Comparison of ENCODE assay signal across 8 mouse cellular contexts in the genomic region with DNA sequence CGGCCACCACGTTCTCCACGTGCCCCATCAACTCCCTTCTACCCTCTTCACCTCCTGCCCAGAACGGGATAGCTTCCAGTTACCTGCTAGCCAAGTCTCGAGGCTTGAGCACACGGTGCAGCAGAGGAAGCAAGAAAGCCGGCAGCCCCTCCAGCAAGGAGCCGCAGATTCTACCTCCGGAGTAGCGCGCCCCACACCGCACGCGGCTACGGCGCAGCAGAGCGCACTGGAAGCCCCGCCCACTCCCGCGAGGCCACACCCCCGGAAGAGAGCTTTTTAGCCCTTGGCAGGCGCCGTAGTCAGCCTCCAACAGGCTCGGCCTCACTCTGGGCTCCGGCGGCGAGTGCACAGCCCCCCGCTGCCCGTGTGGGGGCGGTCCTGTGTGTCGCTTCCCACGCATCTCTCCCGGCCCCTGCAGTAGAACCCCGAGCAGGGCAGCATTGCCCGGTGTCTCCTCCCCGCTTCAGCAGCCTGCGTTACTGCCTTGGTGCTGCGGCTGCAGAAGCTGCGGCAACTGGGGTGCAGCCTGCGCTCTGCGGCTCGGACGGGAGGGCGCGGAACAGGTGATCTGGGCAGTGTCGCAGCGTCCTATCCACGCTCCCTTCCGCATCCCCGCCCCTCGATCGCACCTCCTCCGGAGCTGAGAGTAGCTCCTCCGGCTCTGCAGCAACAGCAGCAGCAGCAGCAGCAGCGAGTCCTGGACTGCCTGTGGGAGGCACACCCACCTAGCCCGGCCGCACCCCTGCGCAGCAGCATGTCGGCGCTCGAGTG. TPM values are rescaled to one million over a fixed set of nuclear protein-coding genes. Genes with fewer than 3 reads are reported as not detected.
A peak's percentile ranks its signal among the peaks of the same experiment; 100 is the strongest.
DNase-seq lines count a peak whose midpoint lies in the region; ATAC-seq and TF ChIP-seq lines count a peak whose summit lies in the region.

A gene (minus strand): TSS at position 239 of the 771 bp plus-strand sequence.
A gene (plus strand): TSS at position 567 of the 771 bp plus-strand sequence.

- H3K27me3 ChIP-seq in E14TG2a.4 (ENCODE audit: insufficient read depth, low read length), result no peaks in the 10 kb centered on the region
- H3K27me3 ChIP-seq in forebrain, embryonic 12.5 days, result peaks cover 5% of the 10 kb centered on the region; the same call in 1 of the 2 replicates
- H3K27me3 ChIP-seq in heart, postnatal 0 days (ENCODE audit: control insufficient read depth, insufficient read depth, low read length), result no peaks in the 10 kb centered on the region
- H3K27me3 ChIP-seq in liver, embryonic 16.5 days (ENCODE audit: control insufficient read depth, insufficient read depth, low read depth, low read length), result no peaks in the 10 kb centered on the region
- H3K27me3 ChIP-seq in neural tube, embryonic 13.5 days, result no peaks in the 10 kb centered on the region
- H3K27me3 ChIP-seq in testis, adult 2 months (ENCODE audit: control insufficient read depth, insufficient read depth, low read length), result no peaks in the 10 kb centered on the region

- peaks cover 62% of the 10 kb centered on the region for H3K4me1 ChIP-seq in E14TG2a.4 (replicated peaks; ENCODE audit: low read depth, low read length)
- peaks cover 29% of the 10 kb centered on the region for H3K4me1 ChIP-seq in forebrain, embryonic 12.5 days
- peaks cover 13% of the 10 kb centered on the region for H3K4me1 ChIP-seq in heart, postnatal 0 days (ENCODE audit: control insufficient read depth, insufficient read depth)
- H3K4me1 ChIP-seq in liver, embryonic 16.5 days (ENCODE audit: control insufficient read depth, low read depth, low read length), result peaks cover 29% of the 10 kb centered on the region
- peaks cover 22% of the 10 kb centered on the region for H3K4me1 ChIP-seq in neural tube, embryonic 13.5 days (replicated peaks)
- peaks cover 13% of the 10 kb centered on the region for H3K4me1 ChIP-seq in testis, adult 2 months (ENCODE audit: control insufficient read depth, insufficient read depth, low read length)

- peak within 1 kb of the TSS; percentile 85 for H3K27ac ChIP-seq in forebrain, embryonic 12.5 days
- peak within 1 kb of the TSS; percentile 72 for H3K27ac ChIP-seq in heart, postnatal 0 days (ENCODE audit: low read depth)
- H3K27ac ChIP-seq in liver, embryonic 16.5 days (ENCODE audit: low read length), result peak within 1 kb of the TSS; percentile 91
- H3K27ac ChIP-seq in neural tube, embryonic 13.5 days (replicated peaks), result peak within 1 kb of the TSS; percentile 92
- H3K27ac ChIP-seq in testis, adult 2 months (ENCODE audit: control insufficient read depth, insufficient read depth, low read depth, low read length), result peak within 1 kb of the TSS; percentile 46

- peaks cover 19% of the 10 kb centered on the region for H3K36me3 ChIP-seq in E14TG2a.4 (ENCODE audit: insufficient read depth, low read length)
- H3K36me3 ChIP-seq in forebrain, embryonic 12.5 days (replicated peaks), result no peaks in the 10 kb centered on the region
- no peaks in the 10 kb centered on the region for H3K36me3 ChIP-seq in heart, postnatal 0 days (replicated peaks; ENCODE audit: control insufficient read depth, insufficient read depth, low read length)
- H3K36me3 ChIP-seq in liver, embryonic 16.5 days (ENCODE audit: control insufficient read depth, insufficient read depth), result no peaks in the 10 kb centered on the region
- H3K36me3 ChIP-seq in neural tube, embryonic 13.5 days, result no peaks in the 10 kb centered on the region
- no peaks in the 10 kb centered on the region for H3K36me3 ChIP-seq in testis, adult 2 months (ENCODE audit: control insufficient read depth, insufficient read depth, low read length)

- peak; percentile 50 for TF ChIP-seq POLR2A in testis, adult 2 months (IDR thresholded peaks at IDR 0.05; ENCODE audit: control insufficient read depth, low read depth, low read length)

- H3K4me2 ChIP-seq in forebrain, embryonic 12.5 days, result peak within 1 kb of the TSS; percentile 98
- peak within 1 kb of the TSS; percentile 99 for H3K4me2 ChIP-seq in heart, postnatal 0 days (ENCODE audit: low read depth, low read length)
- peak within 1 kb of the TSS; percentile 99 for H3K4me2 ChIP-seq in liver, embryonic 16.5 days (ENCODE audit: low read depth, low read length)
- H3K4me2 ChIP-seq in neural tube, embryonic 13.5 days, result peak within 1 kb of the TSS; percentile 94

- TF ChIP-seq EP300 in heart, postnatal 0 days (IDR thresholded peaks at IDR 0.05; ENCODE audit: low read depth), result no peak

- H3K9me3 ChIP-seq in E14TG2a.4 (ENCODE audit: low read length), result no peaks in the 10 kb centered on the region
- H3K9me3 ChIP-seq in forebrain, embryonic 12.5 days, result no peaks in the 10 kb centered on the region
- H3K9me3 ChIP-seq in heart, postnatal 0 days (replicated peaks; ENCODE audit: control insufficient read depth, low read length), result no peaks in the 10 kb centered on the region
- no peaks in the 10 kb centered on the region for H3K9me3 ChIP-seq in liver, embryonic 16.5 days (replicated peaks; ENCODE audit: control insufficient read depth, low read length)
- no peaks in the 10 kb centered on the region for H3K9me3 ChIP-seq in neural tube, embryonic 13.5 days

- DNase-seq in c-Kit-positive CD71-positive TER-119-positive erythroid progenitor cells, embryonic 14.5 days (ENCODE audit: low spot score), result peak; percentile 89
- DNase-seq in heart, postnatal 0 days (ENCODE audit: low spot score), result peak; percentile 89
- peak; percentile 98 to 99 for DNase-seq in kidney, postnatal 4 days

- no peak for TF ChIP-seq CTCF in E14TG2a.4 (conservative IDR thresholded peaks at IDR 0.05; ENCODE audit: low read length)
- no peak for TF ChIP-seq CTCF in heart, postnatal 0 days (IDR thresholded peaks at IDR 0.05; ENCODE audit: low read depth)
- no peak for TF ChIP-seq CTCF in testis, adult 2 months (IDR thresholded peaks at IDR 0.05; ENCODE audit: control insufficient read depth, insufficient read depth, insufficient replicate concordance, low read depth, low read length)

- peak within 1 kb of the TSS; percentile 92 for H3K4me3 ChIP-seq in E14TG2a.4 (replicated peaks; ENCODE audit: low read length)
- H3K4me3 ChIP-seq in forebrain, embryonic 12.5 days (replicated peaks), result peak within 1 kb of the TSS; percentile 84
- peak within 1 kb of the TSS; percentile 88 for H3K4me3 ChIP-seq in heart, postnatal 0 days (ENCODE audit: low read depth, low read length)
- peak within 1 kb of the TSS; percentile 91 for H3K4me3 ChIP-seq in liver, embryonic 16.5 days (ENCODE audit: low read depth, low read length)
- H3K4me3 ChIP-seq in neural tube, embryonic 13.5 days, result peak within 1 kb of the TSS; percentile 82
- peak within 1 kb of the TSS; percentile 84 for H3K4me3 ChIP-seq in testis, adult 2 months (ENCODE audit: control insufficient read depth, low read depth, low read length)

- ATAC-seq in forebrain, embryonic 12.5 days (ENCODE audit: low FRiP score), result peak; percentile 96
- peak; percentile 96 for ATAC-seq in heart, postnatal 0 days (ENCODE audit: insufficient read depth, low read depth)
- peak; percentile 92 for ATAC-seq in liver, embryonic 16.5 days (ENCODE audit: low read depth)
- ATAC-seq in neural tube, embryonic 13.5 days (ENCODE audit: low read depth), result peak; percentile 97

- whole genome bisulfite sequencing in forebrain, embryonic 12.5 days, result 1% methylated on average over 61 of the region's 61 CpGs
- under 1% methylated on average over 57 of the region's 61 CpGs for WGBS in heart, postnatal 0 days
- WGBS in liver, embryonic 16.5 days (ENCODE audit: insufficient replicate concordance), result under 1% methylated on average over 61 of the region's 61 CpGs
- 0% methylated on average over 61 of the region's 61 CpGs for WGBS in neural tube, embryonic 13.5 days

- peak within 1 kb of the TSS; percentile 75 for H3K9ac ChIP-seq in forebrain, embryonic 12.5 days
- H3K9ac ChIP-seq in heart, postnatal 0 days (replicated peaks; ENCODE audit: low read depth, low read length), result peak within 1 kb of the TSS; percentile 64
- H3K9ac ChIP-seq in liver, embryonic 16.5 days (ENCODE audit: low read depth, low read length), result peak within 1 kb of the TSS; percentile 73
- H3K9ac ChIP-seq in neural tube, embryonic 13.5 days, result peak within 1 kb of the TSS; percentile 81

RNA-seq across cellular contexts. Expression of the first gene that starts in this region (rescaled TPM):
- 10.4 and 10.5 TPM in 2 replicates for polyA plus RNA-seq in forebrain, embryonic 12.5 days (2016; fragmentation: Nextera tagmentation; extraction: Ambion mirVana)
- total RNA-seq in heart, postnatal 0 days (2014; rRNA removed; ENCODE audit: low replicate concordance), result 2.6 and 3.7 TPM in 2 replicates
- polyA plus RNA-seq in heart, postnatal 0 days (2015; fragmentation: Nextera tagmentation; extraction: Ambion mirVana), result 4.2 and 5.5 TPM in 2 replicates
- 6.5 and 8.4 TPM in 2 replicates for polyA plus RNA-seq in liver, embryonic 16.5 days (2015; fragmentation: Nextera tagmentation; extraction: Ambion mirVana)
- polyA plus RNA-seq in neural tube, embryonic 13.5 days (2015; fragmentation: Nextera tagmentation; extraction: Ambion mirVana), result 5.9 and 6.7 TPM in 2 replicates
- polyA plus RNA-seq in testis, adult 2 months (2012; rRNA removed), result 4.5 and 7.7 TPM in 2 replicates

RNA-seq across cellular contexts. Expression of the second gene that starts in this region (rescaled TPM):
- 6.8 and 8.4 TPM in 2 replicates for polyA plus RNA-seq in forebrain, embryonic 12.5 days (2016; fragmentation: Nextera tagmentation; extraction: Ambion mirVana)
- total RNA-seq in heart, postnatal 0 days (2014; rRNA removed; ENCODE audit: low replicate concordance), result 1.8 and 4.2 TPM in 2 replicates
- 5.9 and 7.0 TPM in 2 replicates for polyA plus RNA-seq in heart, postnatal 0 days (2015; fragmentation: Nextera tagmentation; extraction: Ambion mirVana)
- polyA plus RNA-seq in liver, embryonic 16.5 days (2015; fragmentation: Nextera tagmentation; extraction: Ambion mirVana), result 3.1 and 3.4 TPM in 2 replicates
- polyA plus RNA-seq in neural tube, embryonic 13.5 days (2015; fragmentation: Nextera tagmentation; extraction: Ambion mirVana), result 34.5 and 34.8 TPM in 2 replicates
- polyA plus RNA-seq in testis, adult 2 months (2012; rRNA removed), result 3.1 and 3.3 TPM in 2 replicates

Comparison
In these comparisons a context has a peak if more than half of its experiments do, and no peak if none do; other contexts are left out.
1. Peak in every context shown above with its lines: DNase-seq, ATAC-seq, H3K4me3 ChIP-seq and H3K27ac ChIP-seq.